ENCODE assay signal across 8 mouse cellular contexts in the genomic region with DNA sequence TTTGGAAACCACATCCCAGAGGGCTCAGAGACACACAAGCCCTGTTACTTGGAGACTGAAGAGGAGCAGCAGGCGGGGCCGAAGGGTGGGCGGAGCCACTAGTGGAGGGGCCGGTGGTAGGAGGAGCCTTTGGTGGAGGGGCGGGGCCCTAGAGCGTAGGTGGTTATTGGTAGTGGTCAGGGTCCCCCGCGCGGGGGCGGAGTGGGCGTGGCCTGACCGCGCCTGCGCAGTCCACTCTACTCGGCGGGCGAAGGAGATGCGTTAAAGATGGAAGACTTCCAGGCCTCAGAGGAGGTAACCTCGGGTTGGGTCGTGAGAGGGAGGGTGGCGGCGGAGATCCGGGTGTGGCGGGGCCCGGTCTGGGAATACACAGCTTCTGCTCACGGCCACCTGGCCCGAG. TPM values are rescaled to one million over a fixed set of nuclear protein-coding genes. Genes with fewer than 3 reads are reported as not detected.
DNase-seq lines count a peak whose midpoint lies in the region; ATAC-seq and TF ChIP-seq lines count a peak whose summit lies in the region.
"Not testable (repeated sequence)": the region's sequence is repeated elsewhere in the genome, so short reads cannot be mapped to it uniquely, and the experiment has no call there.

A gene (plus strand): TSS at position 168 of the 400 bp plus-strand sequence.

- TF ChIP-seq POLR2A in ES-Bruce4 (IDR thresholded peaks at IDR 0.05; ENCODE audit: insufficient read depth, low read length): peak; percentile 43

- intact Hi-C loops in heart, postnatal 14 days (cut with DNase I): not testable (repeated sequence)

- H3K36me3 ChIP-seq in ES-Bruce4 (ENCODE audit: control insufficient read depth, insufficient read depth, low read length, poor library complexity, severe bottlenecking); forebrain, embryonic 14.5 days (ENCODE audit: control insufficient read depth, insufficient read depth, low read length); neural tube, embryonic 15.5 days: not testable (repeated sequence)

- peak within 1 kb of the TSS; percentile 40; the same call in 1 of the 2 replicates for H3K27ac ChIP-seq in ES-Bruce4 (ENCODE audit: insufficient read depth, low read length)
- 0 out of 2 replicates have a peak within 1 kb of the TSS, but pooled peaks have one; percentile 3 for H3K27ac ChIP-seq in forebrain, embryonic 14.5 days (ENCODE audit: low read depth, low read length)
- peak within 1 kb of the TSS; percentile 65 for H3K27ac ChIP-seq in neural tube, embryonic 15.5 days (replicated peaks)

- H3K4me3 ChIP-seq in ES-Bruce4 (ENCODE audit: low read depth, low read length): peak within 1 kb of the TSS; percentile 58
- H3K4me3 ChIP-seq in forebrain, embryonic 14.5 days (ENCODE audit: low read depth, low read length): peak within 1 kb of the TSS; percentile 38
- peak within 1 kb of the TSS; percentile 41 for H3K4me3 ChIP-seq in neural tube, embryonic 15.5 days (replicated peaks)

- peak within 1 kb of the TSS; percentile 62; the same call in 1 of the 2 replicates for H3K9ac ChIP-seq in ES-Bruce4 (ENCODE audit: low read depth, poor library complexity, severe bottlenecking)
- H3K9ac ChIP-seq in forebrain, embryonic 14.5 days (ENCODE audit: low read length): peak within 1 kb of the TSS; percentile 63
- H3K9ac ChIP-seq in neural tube, embryonic 15.5 days (replicated peaks): peak within 1 kb of the TSS; percentile 40

- ATAC-seq in cerebellum, adult (ENCODE audit: insufficient number of reproducible peaks, low FRiP score, low TSS enrichment): peak; percentile 94
- ATAC-seq in forebrain, embryonic 14.5 days: peak; percentile 98
- peak; percentile 97 for ATAC-seq in neural tube, embryonic 15.5 days (ENCODE audit: low FRiP score)

- WGBS in forebrain, embryonic 14.5 days: under 1% methylated on average over 27 of the region's 27 CpGs
- under 1% methylated on average over 27 of the region's 27 CpGs for WGBS in neural tube, embryonic 15.5 days

- TF ChIP-seq EP300 in ES-Bruce4 (IDR thresholded peaks at IDR 0.05; ENCODE audit: insufficient read depth, low read depth, low read length): not testable (repeated sequence)

- not testable (repeated sequence) for TF ChIP-seq CTCF in ES-Bruce4 (IDR thresholded peaks at IDR 0.05; ENCODE audit: low read depth, low read length)

- H3K9me3 ChIP-seq in ES-Bruce4 (replicated peaks; ENCODE audit: control insufficient read depth, insufficient read depth, low read length, poor library complexity, severe bottlenecking); forebrain, embryonic 14.5 days (replicated peaks; ENCODE audit: control insufficient read depth, low read length); neural tube, embryonic 15.5 days (replicated peaks): not testable (repeated sequence)

- DNase-seq in forebrain, embryonic 14.5 days (ENCODE audit: low spot score): peak; percentile 100
- DNase-seq in heart, postnatal 14 days: peak; percentile 100
- DNase-seq in layer of hippocampus, adult 11-12 months (ENCODE audit: low spot score): peak; percentile 100
- peak; percentile 100 for DNase-seq in lung, adult 18-20 months
- DNase-seq in testis, postnatal 14 days (ENCODE audit: low spot score): peak; percentile 100

- not testable (repeated sequence) for H3K4me1 ChIP-seq in ES-Bruce4 (ENCODE audit: control insufficient read depth, insufficient read depth, low read length); forebrain, embryonic 14.5 days (ENCODE audit: control insufficient read depth, insufficient read depth, low read length)
- H3K4me1 ChIP-seq in neural tube, embryonic 15.5 days: peaks cover 23% of the 10 kb centered on the region

- peak within 1 kb of the TSS; percentile 42 for H3K4me2 ChIP-seq in forebrain, embryonic 14.5 days (ENCODE audit: low read length)
- H3K4me2 ChIP-seq in neural tube, embryonic 15.5 days: peak within 1 kb of the TSS; percentile 58

- H3K27me3 ChIP-seq in ES-Bruce4 (ENCODE audit: control insufficient read depth, insufficient read depth, low read length, poor library complexity, severe bottlenecking); forebrain, embryonic 14.5 days (replicated peaks; ENCODE audit: control insufficient read depth, insufficient read depth, low read length); neural tube, embryonic 15.5 days (replicated peaks): not testable (repeated sequence)

RNA-seq across cellular contexts. Expression of the gene that starts here (rescaled TPM):
- polyA plus RNA-seq in ES-Bruce4 (2011; ENCODE audit: insufficient read depth, insufficient read length, low read depth, missing spikeins): 226 and 249 TPM in 2 replicates
- polyA plus RNA-seq in forebrain, embryonic 14.5 days (2014; fragmentation: Nextera tagmentation; extraction: Ambion mirVana): 1,124 and 1,383 TPM in 2 replicates
- total RNA-seq in heart, postnatal 14 days (2021): 10 to 100 TPM; 71.8 to 79.0 TPM
- 1,064 and 1,207 TPM in 2 replicates for polyA plus RNA-seq in neural tube, embryonic 15.5 days (2015; fragmentation: Nextera tagmentation; extraction: Ambion mirVana)

Comparison
In these comparisons a context has a peak if more than half of its experiments do, and no peak if none do; other contexts are left out.
1. Peak in every context shown above with its lines: DNase-seq, ATAC-seq, H3K4me3 ChIP-seq and H3K27ac ChIP-seq.
2. H3K27ac ChIP-seq: peak in every context shown above with its lines; median percentile 65 in neural tube, embryonic 15.5 days; 40 in ES-Bruce4; 3 in forebrain, embryonic 14.5 days.